Mouse (Mus musculus): ENCODE data around the gene Shank1. TPM values are rescaled to one million over a fixed set of nuclear protein-coding genes. Genes with fewer than 3 reads are reported as not detected.
"Not testable (repeated sequence)": the region's sequence is repeated elsewhere in the genome, so short reads cannot be mapped to it uniquely, and the experiment has no call there.

The Shank1 gene
- polyA plus RNA-seq, 1 experiment from 2014 or later: 0.84 TPM

- H3K4me1 ChIP-seq: no peaks in the 10 kb centered on the region
- no peak overlapping the region for H3K27ac ChIP-seq
- no peak for DNase-seq (ENCODE audit: low spot score)
- no peaks in the 10 kb centered on the region for H3K36me3 ChIP-seq
- H3K4me3 ChIP-seq: no peak overlapping the region
- peaks cover 40% of the 10 kb centered on the region for H3K27me3 ChIP-seq (ENCODE audit: insufficient read depth, poor library complexity, severe bottlenecking)
- 44% methylated on average over 2 of the region's 2 CpGs for WGBS
- H3K9me3 ChIP-seq: no peaks in the 10 kb centered on the region
Observed at GRCm38 (mm10) chr7:44277250-44277622, 32.8 kb upstream of the Shank1 start.

- H3K27ac ChIP-seq: no peak overlapping the region
- no peak overlapping the region for H3K4me3 ChIP-seq
- H3K27me3 ChIP-seq (ENCODE audit: insufficient read depth, poor library complexity, severe bottlenecking): peaks cover 6% of the 10 kb centered on the region
- H3K4me1 ChIP-seq: no peaks in the 10 kb centered on the region
- no peaks in the 10 kb centered on the region for H3K36me3 ChIP-seq
- 56% methylated on average over 1 of the region's 1 CpGs for WGBS
- H3K9me3 ChIP-seq: no peaks in the 10 kb centered on the region
- DNase-seq (ENCODE audit: low spot score): no peak
Observed at GRCm38 (mm10) chr7:44280959-44281358, 29.1 kb upstream of the Shank1 start.

- no peaks in the 10 kb centered on the region for H3K4me1 ChIP-seq
- no peak overlapping the region for H3K4me3 ChIP-seq
- no peaks in the 10 kb centered on the region for H3K36me3 ChIP-seq
- no peak for DNase-seq (ENCODE audit: low spot score)
- no peak overlapping the region for H3K27ac ChIP-seq
- WGBS: 74% methylated on average over 7 of the region's 7 CpGs
- H3K9me3 ChIP-seq: peaks cover 2% of the 10 kb centered on the region; the same call in 1 of the 2 replicates
- H3K27me3 ChIP-seq (ENCODE audit: insufficient read depth, poor library complexity, severe bottlenecking): no peaks in the 10 kb centered on the region
Observed at GRCm38 (mm10) chr7:44281586-44281985, 28.5 kb upstream of the Shank1 start.

GRCm38 (mm10) chr7:44287760-44288159, 22.3 kb upstream of the Shank1 start:
- peaks cover 4% of the 10 kb centered on the region; the same call in 1 of the 2 replicates for H3K27me3 ChIP-seq (ENCODE audit: insufficient read depth, poor library complexity, severe bottlenecking)
- no peak overlapping the region for H3K4me3 ChIP-seq
- DNase-seq (ENCODE audit: low spot score): no peak
- peaks cover 7% of the 10 kb centered on the region; the same call in 1 of the 2 replicates for H3K9me3 ChIP-seq
- no peaks in the 10 kb centered on the region for H3K4me1 ChIP-seq
- WGBS: 63% methylated on average over 7 of the region's 7 CpGs
- H3K36me3 ChIP-seq: no peaks in the 10 kb centered on the region
- no peak overlapping the region for H3K27ac ChIP-seq

DNA sequence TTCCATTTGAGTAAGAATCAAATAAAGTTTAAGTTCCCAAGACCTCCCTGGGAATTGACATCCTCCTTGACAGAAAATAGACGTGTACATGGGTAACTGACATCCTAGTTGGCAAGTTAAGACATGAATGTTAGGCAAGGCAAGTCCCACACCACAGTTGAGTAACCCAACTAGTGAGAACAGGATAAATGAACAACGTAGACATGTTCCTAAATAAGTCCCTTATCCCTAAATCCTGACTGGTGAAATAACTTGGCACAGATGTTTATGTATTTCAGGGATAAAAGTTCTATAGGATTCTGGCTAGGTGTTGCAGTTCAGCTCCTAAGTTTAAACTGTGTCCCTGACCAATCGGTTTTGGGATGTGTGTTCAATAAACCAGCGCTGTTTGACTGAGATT, 19.1 kb upstream of the Shank1 start:
- no peak for DNase-seq (ENCODE audit: low spot score)
- Histone ChIP-seq H3K36me3 (no peaks in the 10 kb centered on the region), H3K27ac (no peak overlapping the region), H3K9me3 (peaks cover 7% of the 10 kb centered on the region; the same call in 1 of the 2 replicates), H3K27me3 (ENCODE audit: insufficient read depth, poor library complexity, severe bottlenecking) (peaks cover 4% of the 10 kb centered on the region; the same call in 1 of the 2 replicates), H3K4me3 (no peak overlapping the region), H3K4me1 (no peaks in the 10 kb centered on the region)
- 74% methylated on average over 4 of the region's 4 CpGs for WGBS

DNA sequence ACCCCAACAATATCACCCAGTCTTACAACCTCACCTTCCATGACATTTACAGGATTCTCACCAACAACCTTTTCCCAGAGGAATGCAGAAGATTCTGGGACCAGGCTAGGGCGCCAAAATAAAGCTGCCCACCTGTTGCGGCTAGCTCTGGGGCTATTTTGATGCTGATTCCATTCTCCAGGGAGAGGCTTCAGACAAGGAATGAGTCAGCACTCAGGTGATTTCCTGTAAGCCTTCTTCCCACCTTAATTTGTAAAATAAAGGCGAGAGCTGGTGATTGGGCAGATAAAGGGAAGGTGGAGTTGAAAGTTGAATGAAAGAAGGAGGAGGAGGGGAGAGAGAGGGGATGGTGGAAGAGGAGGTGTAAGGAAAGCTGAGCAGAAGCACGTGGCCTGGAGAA, 18.6 kb upstream of the Shank1 start:
- H3K27me3 ChIP-seq (ENCODE audit: insufficient read depth, poor library complexity, severe bottlenecking): peaks cover 4% of the 10 kb centered on the region; the same call in 1 of the 2 replicates
- DNase-seq (ENCODE audit: low spot score): no peak
- no peak overlapping the region for H3K27ac ChIP-seq
- no peaks in the 10 kb centered on the region for H3K4me1 ChIP-seq
- no peak overlapping the region for H3K4me3 ChIP-seq
- H3K9me3 ChIP-seq: peaks cover 6% of the 10 kb centered on the region; the same call in 1 of the 2 replicates
- H3K36me3 ChIP-seq: no peaks in the 10 kb centered on the region
- 57% methylated on average over 4 of the region's 4 CpGs for WGBS

- H3K27ac ChIP-seq; H3K36me3 ChIP-seq; H3K4me1 ChIP-seq; H3K27me3 ChIP-seq (ENCODE audit: insufficient read depth, poor library complexity, severe bottlenecking); H3K4me3 ChIP-seq; H3K9me3 ChIP-seq; DNase-seq (ENCODE audit: low spot score): not testable (repeated sequence)
- 58% methylated on average over 2 of the region's 2 CpGs for WGBS
Observed at GRCm38 (mm10) chr7:44297501-44297900, 12.6 kb upstream of the Shank1 start.

DNA sequence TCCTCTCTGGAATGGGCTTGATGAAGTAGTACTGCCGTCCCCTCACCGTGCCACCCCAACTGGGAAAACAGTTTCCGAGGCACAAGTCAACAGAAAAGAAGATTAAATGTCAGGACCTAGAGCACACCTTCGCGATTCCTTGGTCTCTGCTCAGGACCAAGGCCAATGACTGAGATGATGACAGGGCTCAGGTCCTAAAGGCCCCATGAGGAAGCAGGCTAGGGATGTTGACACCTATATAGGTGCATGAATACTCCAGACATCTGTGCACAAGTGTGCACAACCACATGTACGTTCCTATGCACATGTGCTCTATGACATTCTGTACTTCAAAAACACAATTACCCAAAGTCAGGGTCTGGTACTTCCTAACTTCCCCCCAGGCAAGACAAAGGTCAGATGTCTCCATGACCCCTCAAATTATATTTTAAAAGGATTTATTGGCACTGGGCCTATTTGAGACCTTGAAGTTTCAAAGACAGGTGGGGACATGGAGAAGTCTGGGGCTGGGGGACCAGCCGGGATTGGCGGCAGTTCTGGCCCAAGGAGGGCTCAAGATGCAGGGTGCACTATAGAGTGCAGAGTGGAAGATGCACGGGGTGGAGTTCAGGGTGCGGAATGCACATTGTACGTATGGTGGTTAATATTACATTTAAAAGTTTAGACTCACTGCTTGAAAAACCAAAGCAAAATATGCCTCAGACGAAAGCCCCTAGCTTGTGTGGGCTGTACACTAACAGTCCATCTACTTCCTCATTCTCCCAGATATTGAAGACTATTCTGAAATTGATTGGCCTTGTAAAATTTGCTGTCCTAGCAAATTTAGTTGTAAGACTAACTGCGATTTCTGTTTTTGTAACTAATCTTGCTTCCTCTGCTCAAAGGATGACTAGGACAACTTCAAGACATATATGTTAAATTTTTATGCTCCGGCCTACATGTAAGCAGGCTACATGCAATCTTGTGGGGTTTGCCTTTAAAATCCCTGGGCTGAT, 6.4 kb upstream of the Shank1 start:
- H3K27ac ChIP-seq: peak overlapping the region; percentile 91
- H3K27me3 ChIP-seq (ENCODE audit: insufficient read depth, poor library complexity, severe bottlenecking): peaks cover 30% of the 10 kb centered on the region
- H3K9me3 ChIP-seq: no peaks in the 10 kb centered on the region
- WGBS: 87% methylated on average over 14 of the region's 14 CpGs
- DNase-seq (ENCODE audit: low spot score): no peak
- peak overlapping the region; percentile 67 for H3K4me3 ChIP-seq
- peaks cover 13% of the 10 kb centered on the region for H3K4me1 ChIP-seq
- H3K36me3 ChIP-seq: no peaks in the 10 kb centered on the region

- H3K9me3 ChIP-seq: no peaks in the 10 kb centered on the region
- peaks cover 38% of the 10 kb centered on the region for H3K27me3 ChIP-seq (ENCODE audit: insufficient read depth, poor library complexity, severe bottlenecking)
- peak overlapping the region; percentile 91 for H3K27ac ChIP-seq
- H3K4me3 ChIP-seq: peak overlapping the region; percentile 67
- no peaks in the 10 kb centered on the region for H3K36me3 ChIP-seq
- DNase-seq (ENCODE audit: low spot score): no peak
- peaks cover 13% of the 10 kb centered on the region for H3K4me1 ChIP-seq
- 1% methylated on average over 25 of the region's 25 CpGs for WGBS
Observed at GRCm38 (mm10) chr7:44304463-44304774, 5.6 kb upstream of the Shank1 start.

DNA sequence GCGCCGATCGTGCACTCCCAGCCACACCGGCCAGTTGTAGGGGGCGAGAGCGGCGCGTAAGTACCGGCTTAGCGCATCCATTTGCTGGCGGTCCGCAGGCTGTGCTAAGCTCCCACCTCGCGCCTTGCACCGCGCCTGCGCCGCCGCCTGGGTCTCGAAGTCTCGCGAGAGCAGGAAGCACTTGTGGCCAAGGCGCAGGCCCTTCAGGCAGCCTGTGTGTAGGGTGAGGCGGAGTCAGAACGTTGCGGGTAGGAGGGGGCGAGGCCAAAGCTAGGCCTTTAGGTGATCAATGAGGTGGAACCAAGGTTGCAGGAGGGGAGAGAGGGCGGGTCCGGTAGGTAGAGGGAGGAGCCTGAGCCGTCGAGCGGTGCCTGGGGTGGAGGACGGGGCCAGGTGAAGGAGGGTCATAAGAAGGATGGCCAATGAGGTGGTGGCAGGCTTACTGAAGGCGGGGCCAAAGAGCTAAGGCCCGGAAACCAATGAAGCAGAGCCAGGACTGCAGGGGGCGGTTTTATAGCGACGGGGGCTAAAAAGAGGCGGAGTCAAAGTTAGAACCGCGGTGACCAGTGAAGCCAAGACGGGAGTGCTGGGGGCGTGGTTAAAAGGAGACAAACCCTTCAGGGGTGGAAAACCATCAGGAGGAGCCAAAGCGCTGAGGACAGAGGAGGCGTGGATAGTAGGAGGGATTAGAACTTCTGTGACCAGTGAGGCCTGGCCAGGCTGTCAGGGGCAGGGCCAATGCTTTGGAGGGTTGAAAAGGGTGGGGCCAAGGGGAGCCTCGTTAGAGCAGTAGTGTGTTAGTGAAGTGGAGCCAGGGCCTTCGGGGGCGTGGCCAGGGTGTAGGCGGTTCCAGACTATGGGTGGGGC, 5.0 kb upstream of the Shank1 start:
- Histone ChIP-seq H3K4me1 (peaks cover 13% of the 10 kb centered on the region), H3K27ac (peak overlapping the region; percentile 91), H3K4me3 (peak overlapping the region; percentile 67), H3K27me3 (ENCODE audit: insufficient read depth, poor library complexity, severe bottlenecking) (peaks cover 44% of the 10 kb centered on the region), H3K36me3 (no peaks in the 10 kb centered on the region), H3K9me3 (no peaks in the 10 kb centered on the region)
- peak; percentile 99 for DNase-seq (ENCODE audit: low spot score)
- under 1% methylated on average over 49 of the region's 49 CpGs for WGBS

DNA sequence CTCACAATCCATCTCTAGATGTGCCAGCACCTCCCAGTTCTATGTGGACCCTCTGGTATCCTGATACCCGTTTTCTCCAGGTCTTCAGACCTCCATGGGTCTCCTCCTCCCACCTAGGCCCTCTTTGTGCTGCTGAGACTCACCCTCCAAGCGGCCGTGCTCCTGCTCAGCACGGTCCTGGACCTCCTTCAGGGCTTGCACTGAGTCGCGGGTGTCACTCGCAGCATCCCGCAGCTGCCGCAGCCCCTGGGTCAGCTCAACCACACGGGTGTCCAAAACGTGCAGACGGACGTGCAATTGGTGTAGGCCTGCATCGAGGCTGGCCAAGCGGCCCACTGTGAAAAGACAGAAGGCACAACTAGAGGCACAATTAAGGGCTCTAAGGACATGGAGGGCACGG, 4.4 kb upstream of the Shank1 start:
- Histone ChIP-seq H3K27me3 (ENCODE audit: insufficient read depth, poor library complexity, severe bottlenecking) (peaks cover 51% of the 10 kb centered on the region), H3K4me1 (peaks cover 20% of the 10 kb centered on the region), H3K36me3 (no peaks in the 10 kb centered on the region), H3K4me3 (peak overlapping the region; percentile 67), H3K27ac (0 out of 2 replicates have a peak overlapping the region, but pooled peaks have one; percentile 54), H3K9me3 (no peaks in the 10 kb centered on the region)
- WGBS: 10% methylated on average over 16 of the region's 16 CpGs
- no peak for DNase-seq (ENCODE audit: low spot score)

DNA sequence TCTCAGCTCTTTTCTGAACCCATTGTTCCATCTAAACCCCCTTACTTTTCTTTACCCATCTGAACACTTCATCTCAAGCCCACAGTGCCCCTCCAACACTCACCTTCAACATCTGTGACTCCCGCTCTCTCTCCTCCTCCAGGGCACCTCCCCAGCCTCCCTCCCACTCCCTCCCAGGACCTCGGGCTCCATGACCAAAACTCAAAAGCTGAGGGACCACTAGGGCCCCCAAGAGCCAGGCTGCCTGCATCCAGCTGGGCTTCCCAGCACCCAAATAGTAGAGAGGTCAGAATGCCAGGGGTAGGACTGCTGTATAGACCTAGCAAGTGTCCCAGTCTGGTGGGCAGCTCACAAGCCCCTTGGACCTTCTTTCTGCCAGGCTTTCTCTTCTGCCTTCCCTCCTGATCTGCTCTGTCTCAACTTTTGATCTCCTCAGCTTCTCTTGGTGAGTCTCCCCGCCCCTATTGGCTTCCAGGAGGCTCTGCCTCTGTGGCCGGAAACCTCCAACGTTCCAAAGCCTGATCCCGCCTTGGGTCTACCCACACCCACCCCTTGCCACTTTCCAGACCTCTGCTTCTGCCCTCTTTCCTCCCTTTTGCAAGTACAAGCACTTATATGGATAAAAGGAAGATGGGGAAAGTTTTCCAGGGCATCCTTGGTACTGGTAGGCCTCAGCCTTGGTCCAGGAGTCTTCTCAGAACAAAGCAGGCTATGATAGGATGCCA, 3.4 kb upstream of the Shank1 start, which contains the start of gene Clec11a:
Clec11a (minus strand) TSS at position 387 of the 725 bp plus-strand sequence.
- H3K27me3 ChIP-seq (ENCODE audit: insufficient read depth, poor library complexity, severe bottlenecking): peaks cover 61% of the 10 kb centered on the region
- DNase-seq (ENCODE audit: low spot score): no peak
- H3K9me3 ChIP-seq: no peaks in the 10 kb centered on the region
- H3K36me3 ChIP-seq: no peaks in the 10 kb centered on the region
- H3K4me1 ChIP-seq: peaks cover 30% of the 10 kb centered on the region
- peak within 1 kb of the TSS; percentile 54; the same call in 1 of the 2 replicates for H3K27ac ChIP-seq
- 58% methylated on average over 6 of the region's 6 CpGs for WGBS
- H3K4me3 ChIP-seq: peak within 1 kb of the TSS; percentile 67

Measured in heart, embryonic 10.5 days (tissue).